Mouse (Mus musculus) spleen, adult 12 weeks (tissue): ENCODE data around the gene Gpr87.
"Not testable (repeated sequence)": the region's sequence is repeated elsewhere in the genome, so short reads cannot be mapped to it uniquely, and the experiment has no call there.

ENCODE experiments used
- DNase-seq: peaks from one replicate; pipeline ENCODE4 v3.0.0; 2022; ENCODE audit warnings: low spot score

Gene Gpr87

GRCm38 (mm10) chr3:59187336-59187735, 7.6 kb downstream of the Gpr87 start:
- DNase-seq: no peak

DNA sequence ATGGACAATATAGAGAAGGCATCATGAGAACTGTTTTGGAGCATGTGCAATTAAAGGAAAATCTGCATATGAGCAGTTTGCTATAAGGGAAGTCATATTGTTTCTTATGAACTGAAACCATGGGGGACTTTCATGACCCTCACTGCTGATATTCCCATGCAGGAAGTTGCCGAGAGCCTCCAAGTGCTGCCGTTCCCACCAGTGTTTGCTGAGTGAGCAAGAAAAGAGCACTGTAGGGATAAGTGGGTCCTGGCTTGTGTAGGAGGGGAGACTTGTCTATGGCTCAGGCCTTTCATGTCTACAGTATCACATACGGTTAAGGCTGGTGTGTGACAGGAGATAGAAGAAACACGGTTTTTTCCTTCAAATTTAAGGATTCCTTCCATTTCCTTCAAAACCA, 9.2 kb downstream of the Gpr87 start:
- DNase-seq: no peak

GRCm38 (mm10) chr3:59182129-59182528, 12.8 kb downstream of the Gpr87 start:
- DNase-seq: no peak

DNA sequence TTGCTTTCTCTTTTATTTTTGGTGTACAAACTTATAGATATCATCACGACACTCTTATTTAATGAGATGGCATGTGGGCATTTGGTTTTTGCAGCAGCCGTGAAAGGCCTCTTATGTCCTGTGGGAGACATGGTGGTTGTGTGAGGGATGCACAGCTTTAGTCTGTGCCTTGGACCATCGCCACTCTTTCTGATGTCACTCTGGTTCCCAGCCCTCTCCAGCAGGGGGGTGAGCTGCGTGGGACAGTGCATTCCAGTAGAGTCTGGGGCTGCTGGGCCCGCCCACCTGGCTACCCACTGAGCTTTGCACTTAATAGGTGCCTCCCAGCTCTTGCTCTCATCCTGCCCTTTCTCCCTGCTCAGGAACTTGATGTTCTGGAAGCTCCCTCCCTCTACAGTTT, 13.8 kb downstream of the Gpr87 start:
- DNase-seq: no peak

DNA sequence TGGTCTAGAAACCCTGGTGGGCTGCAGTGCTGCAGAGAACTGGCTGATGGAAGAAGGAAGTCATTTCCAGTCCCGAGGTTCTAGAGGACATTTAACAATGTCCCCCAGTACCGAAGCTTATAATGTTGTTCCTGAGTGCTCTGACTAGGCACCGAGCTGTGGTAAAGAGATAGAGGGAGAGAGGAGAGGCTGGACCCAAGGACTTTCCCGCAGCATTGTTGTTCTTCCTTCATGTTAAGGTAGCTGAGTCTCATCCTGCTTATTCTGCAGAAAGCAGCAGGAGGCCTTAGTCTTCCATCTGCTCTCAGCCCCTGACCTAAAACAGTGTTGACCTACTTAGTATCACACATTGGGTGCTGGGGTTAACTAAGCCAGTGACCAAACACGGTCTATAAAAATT, 18.0 kb downstream of the Gpr87 start:
- no peak for DNase-seq

DNA sequence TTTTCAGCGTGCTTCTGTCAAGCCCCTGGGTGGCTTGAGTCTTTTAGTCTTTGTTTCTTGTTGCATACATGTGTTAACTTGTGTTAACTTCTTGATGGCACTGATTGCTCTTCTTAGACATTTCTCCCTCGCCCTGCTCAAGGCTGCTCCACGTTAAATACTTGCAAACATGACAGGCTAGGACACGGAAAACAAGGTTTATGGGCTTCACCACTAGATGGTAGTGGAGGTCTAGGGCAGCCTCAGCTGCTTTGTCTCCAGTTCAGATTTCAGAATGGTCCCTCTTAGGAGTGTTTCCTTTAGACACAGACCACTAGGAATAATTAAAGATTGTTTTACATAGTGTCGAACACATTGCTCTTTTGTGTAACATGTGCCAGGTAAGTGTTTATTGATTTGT, 19.7 kb downstream of the Gpr87 start:
- DNase-seq: no peak

GRCm38 (mm10) chr3:59174426-59175154, 20.3 kb downstream of the Gpr87 start:
- no peak for DNase-seq

DNA sequence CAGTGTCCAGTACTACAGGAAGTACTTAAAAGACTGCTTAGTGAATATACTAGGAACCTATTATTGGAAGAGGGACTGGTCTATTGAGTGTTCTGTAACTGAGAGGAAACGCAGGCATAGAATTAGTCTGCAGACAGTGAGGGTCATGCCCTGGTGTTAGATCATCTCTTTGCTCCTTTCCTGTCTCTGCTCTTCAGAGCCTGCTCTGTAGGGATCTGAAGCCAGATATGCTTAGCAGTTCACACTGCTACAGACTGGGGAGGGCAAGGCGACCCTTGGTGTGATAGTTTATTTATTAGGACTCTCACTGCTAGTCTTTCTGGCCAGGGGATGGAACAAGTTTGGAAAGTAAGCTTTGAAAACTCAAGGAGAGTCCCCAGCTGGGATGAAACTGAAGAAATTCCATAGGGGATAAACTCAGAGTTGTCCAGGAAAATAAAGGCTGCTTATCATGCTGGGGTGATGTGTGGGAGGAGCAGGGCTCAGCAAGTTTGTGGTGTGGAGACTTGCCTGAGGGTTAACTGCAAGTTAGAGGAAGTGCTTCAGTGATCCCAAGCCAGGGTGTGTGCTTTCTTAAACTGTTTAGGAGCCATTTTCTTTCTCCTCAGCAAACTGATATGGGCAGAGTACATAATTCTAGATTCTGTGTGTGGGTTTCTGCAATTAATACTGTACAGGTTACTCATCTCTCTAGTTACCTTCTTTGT, 24.8 kb downstream of the Gpr87 start:
- no peak for DNase-seq

DNA sequence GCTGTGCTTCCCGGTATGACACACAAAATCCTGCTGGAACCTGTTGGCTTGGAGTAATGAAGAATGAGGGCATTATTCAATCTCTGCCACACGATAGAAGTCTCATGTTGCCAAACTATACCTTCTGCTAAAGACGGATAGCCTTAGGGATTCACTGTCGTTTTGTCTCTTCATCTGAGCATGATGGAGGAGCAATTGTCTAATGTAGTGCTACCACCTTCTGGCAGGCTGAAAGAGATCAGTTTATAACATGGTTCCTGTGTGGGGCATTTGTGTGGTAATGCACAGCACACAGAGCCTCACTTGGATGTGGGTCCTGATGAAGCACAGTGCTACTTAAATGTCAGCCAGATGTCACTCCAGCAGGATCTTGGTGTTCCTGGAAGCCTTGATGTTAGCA, 25.7 kb downstream of the Gpr87 start:
- DNase-seq: no peak

DNA sequence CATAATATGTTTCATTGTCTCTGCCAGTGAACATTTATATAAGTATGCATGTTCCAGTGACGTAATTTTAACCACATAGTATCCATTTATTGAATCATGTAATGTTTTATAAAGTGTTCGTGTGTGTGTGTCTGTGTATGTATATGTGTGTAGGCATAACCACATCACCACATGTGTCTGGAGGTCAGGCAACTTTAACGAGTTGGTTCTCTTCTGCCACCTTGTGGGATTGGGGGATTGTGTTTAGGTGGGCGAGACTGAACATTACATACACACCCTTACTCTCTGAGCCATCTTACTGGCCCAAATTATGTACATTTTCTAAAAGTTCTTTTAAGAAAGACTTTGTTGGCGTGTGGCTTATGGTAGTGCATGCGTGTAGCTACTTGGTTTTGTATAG, 26.4 kb downstream of the Gpr87 start:
- DNase-seq: no peak

GRCm38 (mm10) chr3:59167417-59168054, 27.4 kb downstream of the Gpr87 start:
- no peak for DNase-seq

GRCm38 (mm10) chr3:59160465-59160864, 34.4 kb downstream of the Gpr87 start:
- DNase-seq: no peak

GRCm38 (mm10) chr3:59157048-59157447, 37.9 kb downstream of the Gpr87 start:
- DNase-seq: no peak

- no peak for DNase-seq
Measured at GRCm38 (mm10) chr3:59155404-59155803, 39.5 kb downstream of the Gpr87 start.

DNA sequence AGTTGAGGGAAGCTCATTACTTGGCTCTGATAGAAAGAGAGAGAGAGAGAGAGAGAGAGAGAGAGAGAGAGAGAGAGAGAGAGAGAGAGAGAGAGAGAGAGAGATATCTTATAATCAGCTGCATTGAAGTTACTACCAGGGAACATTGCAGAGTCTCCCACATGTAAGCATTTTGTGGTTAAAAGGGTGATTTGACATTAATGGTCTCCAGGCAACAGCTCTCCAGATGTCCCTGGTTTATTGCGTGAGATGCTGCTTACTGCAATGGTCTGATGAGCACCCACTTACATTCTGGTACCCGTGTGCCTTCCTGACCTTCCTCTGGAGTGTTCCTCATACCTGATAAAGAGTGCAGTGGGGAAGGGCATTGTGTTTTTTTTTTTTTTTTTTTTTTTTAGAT, 40.0 kb downstream of the Gpr87 start:
- no peak for DNase-seq

- no peak for DNase-seq
Measured at GRCm38 (mm10) chr3:59153424-59153823, 41.5 kb downstream of the Gpr87 start, which contains the start of gene P2ry14. P2ry14 (minus strand) TSS chr3:59153618.

DNA sequence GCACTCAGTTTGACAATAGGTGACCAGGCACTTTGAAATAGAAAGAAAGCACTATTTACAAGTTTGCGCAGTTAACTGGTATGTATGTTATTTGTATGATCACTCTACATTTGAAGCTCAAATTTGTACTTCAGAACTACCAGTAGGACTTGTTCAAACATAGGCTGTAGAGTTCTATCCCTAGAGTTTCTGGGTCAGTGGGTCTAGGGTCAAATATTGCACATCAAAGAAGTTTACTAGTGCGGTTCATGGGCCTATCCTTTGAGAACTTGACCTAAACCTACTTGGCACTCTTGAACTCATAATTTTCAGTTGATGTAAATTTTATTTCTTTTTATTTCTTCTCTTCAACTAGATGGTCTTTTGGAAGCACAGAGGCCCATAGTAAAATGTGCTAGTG, 44.3 kb downstream of the Gpr87 start:
- DNase-seq: no peak

- no peak for DNase-seq
Measured at GRCm38 (mm10) chr3:59149646-59150045, 45.3 kb downstream of the Gpr87 start.

GRCm38 (mm10) chr3:59145194-59145593, 49.7 kb downstream of the Gpr87 start:
- DNase-seq: no peak

DNA sequence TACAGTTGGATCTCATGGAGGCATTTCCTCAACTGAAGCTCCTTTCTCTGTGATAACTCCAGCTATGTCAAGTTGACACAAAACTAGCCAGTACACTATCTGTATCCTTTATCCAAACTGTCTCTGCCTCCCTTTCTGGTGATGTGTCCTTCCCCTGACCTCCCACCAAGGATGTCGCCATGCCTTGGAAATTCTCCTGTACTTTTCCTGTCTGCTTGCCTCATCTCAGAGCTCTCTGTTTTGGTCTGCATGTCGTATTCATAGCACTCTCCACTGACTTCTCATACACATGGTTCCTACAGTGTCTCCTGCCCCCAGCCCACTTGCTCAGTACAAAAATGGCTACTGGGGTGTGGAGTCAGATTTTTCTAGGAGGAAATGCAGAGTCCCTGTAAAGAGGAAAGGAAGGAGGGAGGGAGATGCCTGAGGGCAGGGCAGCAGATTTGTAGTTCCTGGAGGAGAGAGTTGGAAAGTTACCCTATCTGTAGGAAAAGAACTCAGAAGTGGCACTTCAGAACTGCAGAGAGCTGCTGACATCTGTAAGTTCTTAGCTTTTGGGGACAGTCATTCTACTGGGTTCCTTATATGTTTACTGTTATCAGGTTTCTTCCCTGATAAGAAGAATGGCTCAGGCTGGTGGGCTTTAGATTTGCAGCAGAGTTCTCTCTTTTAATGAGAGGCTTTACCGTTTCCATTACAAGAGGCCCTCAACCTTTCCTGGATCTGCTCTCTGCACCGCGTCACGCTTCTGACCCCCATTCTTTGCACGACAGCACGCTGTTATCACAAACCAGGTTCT, 53.2 kb downstream of the Gpr87 start:
- no peak for DNase-seq

- DNase-seq: not testable (repeated sequence)
Measured at GRCm38 (mm10) chr3:59140941-59141340, 54.0 kb downstream of the Gpr87 start.

DNA sequence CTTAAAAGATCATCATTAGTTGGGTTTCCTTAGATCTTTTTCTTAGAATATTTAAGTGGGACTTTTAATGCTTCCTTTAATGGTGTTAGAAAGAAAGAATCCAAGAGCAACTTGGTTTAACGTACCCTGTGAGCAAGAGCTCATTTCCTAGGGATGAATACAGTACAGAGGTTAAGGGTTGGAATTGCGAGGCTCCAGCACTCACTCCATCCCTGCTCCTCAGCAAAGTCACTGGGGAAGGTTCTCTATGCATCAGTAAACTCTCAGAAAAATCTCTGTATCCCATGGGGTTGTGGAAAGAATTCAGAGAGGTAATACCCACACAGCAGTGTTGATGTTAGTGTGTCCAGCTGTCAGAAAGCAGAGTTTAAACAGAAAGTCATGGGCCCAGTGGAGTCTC, 54.8 kb downstream of the Gpr87 start:
- DNase-seq: no peak
